Mouse (Mus musculus): Measurements from ENCODE around the gene Ssh2.

The Ssh2 gene

DNA sequence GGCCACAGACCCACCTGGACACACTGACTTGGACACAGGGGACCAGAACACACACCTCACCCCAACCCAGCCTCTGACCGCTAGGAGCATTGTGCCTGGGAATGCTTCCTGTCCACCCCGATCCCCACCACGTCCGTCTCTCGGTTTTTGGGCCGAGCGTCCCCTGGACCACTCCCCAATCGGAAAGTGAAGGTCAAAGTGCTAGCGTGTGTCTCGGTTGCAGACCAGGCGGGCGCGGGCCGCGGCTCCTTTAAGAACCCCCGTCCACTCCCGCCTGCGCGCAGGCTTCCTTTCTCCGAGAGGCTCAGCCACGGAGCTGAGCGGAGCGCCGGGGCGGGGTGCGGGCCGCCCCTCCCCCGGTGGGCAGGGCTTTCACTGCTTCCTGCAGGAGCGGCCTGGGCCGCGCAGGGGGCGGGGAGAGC lies 276.8 kb downstream of the Ssh2 start:
- peak; percentile 94 for DNase-seq (ENCODE audit: low spot score)

DNA sequence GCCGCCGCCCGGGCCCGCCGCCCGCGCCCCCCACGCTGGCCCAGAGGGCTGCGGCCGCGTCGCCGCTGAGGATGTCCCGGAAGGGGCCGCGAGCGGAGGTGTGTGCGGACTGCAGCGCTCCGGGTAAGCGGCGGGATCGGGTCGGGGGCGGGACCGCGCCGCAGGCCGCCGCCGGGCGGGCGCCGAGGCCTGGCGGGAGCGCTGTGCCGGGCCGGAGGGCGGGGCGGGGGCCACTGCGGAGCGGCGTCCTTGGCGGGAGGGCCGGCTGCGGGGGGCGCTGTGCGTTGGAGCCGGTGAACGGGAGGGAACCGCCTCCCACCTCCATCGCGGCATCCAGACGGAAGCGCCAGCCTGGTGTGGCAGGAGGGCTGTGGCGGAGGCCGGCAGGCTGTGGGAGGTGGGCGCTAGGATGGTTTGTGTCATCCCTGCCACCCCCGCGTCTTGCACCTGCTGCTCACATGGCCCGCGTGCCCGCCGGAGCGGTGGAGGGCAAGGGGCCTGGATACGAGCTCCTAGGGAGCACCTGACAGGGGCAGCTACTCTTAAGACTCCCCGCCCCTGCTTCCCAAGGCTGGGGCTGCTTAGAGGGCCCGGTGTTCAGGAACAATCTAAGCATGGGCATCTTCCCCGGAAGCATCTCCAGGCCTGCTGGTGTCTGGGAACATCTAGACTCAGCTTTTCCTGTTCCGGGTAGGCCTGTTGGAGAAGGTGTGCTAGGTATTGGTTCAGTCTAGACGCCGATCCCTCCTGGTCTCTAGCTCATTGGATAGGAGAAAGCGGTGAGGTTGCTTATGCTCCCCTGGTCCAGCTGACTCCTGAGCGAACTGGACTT lies 277.6 kb downstream of the Ssh2 start, which contains the start of gene Git1:
TSS of gene Git1 (plus strand) at position 51 of the 832 bp plus-strand sequence.
- peak; percentile 44 for DNase-seq (ENCODE audit: low spot score)

DNA sequence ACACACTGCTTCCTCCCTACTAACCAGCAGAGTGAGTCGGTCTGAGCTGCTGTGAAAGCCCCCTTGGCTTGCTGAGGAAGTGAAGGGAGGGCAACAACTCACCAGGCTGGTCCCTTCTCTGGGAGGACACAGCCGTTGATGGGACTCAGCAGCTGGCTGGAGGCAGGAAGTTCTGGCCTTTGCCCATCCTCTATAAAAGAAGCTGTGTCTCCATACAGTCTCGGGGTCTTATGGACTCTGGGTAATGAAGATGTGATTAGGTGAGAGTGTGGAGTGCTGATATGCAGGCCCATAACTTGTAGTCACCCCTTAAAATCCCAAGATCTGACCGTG lies 278.2 kb downstream of the Ssh2 start:
- no peak for DNase-seq (ENCODE audit: low spot score)

DNA sequence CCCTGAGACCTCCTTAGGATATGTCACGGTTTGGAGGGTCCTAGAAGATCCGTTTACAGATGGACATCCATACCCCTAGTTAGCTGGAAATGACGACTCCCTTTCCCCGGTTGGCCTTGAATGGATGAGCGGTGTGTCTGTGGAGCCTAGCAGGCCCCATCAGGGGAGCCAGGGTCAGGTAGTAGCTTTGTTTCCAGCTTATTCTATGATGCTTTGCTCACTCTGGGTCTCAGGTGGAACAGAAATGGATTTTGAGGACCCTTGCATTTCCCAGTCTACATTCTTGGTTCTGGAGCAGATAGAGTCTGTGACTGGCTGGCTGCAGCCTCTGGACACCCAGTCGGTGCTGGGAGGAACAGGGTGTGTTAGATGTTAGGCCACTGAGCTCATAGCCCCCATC lies 278.7 kb downstream of the Ssh2 start:
- no peak for DNase-seq (ENCODE audit: low spot score)

DNA sequence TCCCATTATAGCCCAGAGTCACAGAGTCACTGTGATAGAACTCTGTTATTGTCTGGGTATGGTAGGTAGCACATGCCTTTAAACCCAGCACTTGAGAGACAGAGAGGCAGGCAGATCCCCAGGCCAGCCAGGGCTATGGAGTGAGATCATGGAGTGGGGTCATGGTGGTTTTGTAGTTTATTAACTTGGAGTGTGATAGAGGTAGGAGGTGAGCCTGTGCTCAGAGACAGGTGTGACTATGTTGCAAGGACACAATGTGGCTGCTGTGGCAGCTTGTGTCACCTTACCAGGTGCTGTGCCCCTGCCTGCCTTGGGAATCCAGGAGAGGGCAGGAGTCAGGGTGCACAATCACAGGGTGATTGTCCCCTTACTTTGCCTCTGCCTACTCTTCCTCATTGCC lies 279.4 kb downstream of the Ssh2 start:
- no peak for DNase-seq (ENCODE audit: low spot score)

DNA sequence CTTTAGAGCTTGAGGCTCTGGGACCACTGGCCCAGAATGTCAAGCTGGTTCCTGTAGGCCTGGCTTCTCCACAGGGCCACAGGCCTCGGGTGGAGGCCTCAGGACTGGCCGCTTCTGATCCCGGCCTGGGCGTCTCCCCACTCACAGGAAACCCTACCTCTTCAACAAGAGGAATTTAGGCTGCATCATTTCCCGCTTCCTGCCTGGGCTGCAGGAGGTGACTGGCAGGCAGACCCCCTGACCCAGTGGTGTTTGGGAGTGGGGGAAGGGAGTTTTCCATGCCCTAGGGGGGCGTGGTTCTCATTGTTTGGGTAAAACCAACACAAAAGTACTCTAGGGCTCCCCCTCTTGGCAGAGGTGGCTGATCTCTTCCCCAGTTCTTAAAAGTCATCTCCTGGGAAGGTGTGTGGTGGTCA lies 281.3 kb downstream of the Ssh2 start:
- DNase-seq (ENCODE audit: low spot score), result peak; percentile 95

DNA sequence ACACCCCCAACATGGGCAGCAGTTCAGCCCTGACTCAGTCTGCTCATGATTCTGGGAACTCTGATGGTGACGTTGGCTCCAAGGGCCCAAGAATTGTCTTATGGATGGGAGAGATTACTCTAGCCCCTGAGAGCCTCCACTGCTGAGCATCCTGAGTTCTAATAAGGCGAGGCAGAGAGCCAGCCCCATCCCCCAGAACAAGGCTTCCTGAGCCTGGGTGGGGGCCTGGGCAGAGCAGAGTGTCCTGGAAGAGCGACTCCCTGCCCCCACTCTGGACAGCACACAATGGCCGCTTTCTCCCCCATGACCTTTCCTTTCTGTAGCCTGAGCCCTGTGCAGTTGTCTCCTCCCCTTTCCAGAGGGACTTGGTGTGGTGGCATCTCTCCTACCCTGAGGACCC lies 281.8 kb downstream of the Ssh2 start:
- DNase-seq (ENCODE audit: low spot score), result peak; percentile 71

GRCm38 (mm10) chr11:77498261-77499139 lies 282.4 kb downstream of the Ssh2 start:
- no peak for DNase-seq (ENCODE audit: low spot score)

GRCm38 (mm10) chr11:77499354-77499753 lies 283.3 kb downstream of the Ssh2 start:
- DNase-seq (ENCODE audit: low spot score), result no peak

GRCm38 (mm10) chr11:77500361-77501325 lies 284.6 kb downstream of the Ssh2 start:
- no peak for DNase-seq (ENCODE audit: low spot score)

- peak; percentile 86 for DNase-seq (ENCODE audit: low spot score)
Measured at GRCm38 (mm10) chr11:77501392-77501791, 285.3 kb downstream of the Ssh2 start.

GRCm38 (mm10) chr11:77501971-77502370 lies 285.9 kb downstream of the Ssh2 start:
- DNase-seq (ENCODE audit: low spot score), result no peak

DNA sequence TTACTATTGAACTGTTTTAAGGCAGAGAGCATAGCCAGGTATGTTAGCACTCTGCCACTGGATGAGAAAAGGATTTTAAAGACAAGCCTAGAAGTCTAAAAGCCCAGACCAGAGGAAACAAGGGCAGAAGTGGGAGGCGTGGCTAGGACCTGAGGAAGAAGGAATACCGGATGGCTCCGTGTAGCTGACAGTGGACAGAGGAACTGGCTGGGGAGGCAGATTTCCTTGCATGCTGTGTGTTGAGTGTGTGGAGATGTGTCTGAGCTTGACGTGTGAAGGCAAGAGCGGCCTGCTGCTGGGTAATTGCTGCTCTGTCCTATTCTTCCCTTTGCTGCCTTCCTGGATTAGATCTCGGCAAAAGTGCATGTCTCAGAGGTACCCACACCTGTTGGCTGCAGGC lies 286.4 kb downstream of the Ssh2 start:
- DNase-seq (ENCODE audit: low spot score), result no peak

GRCm38 (mm10) chr11:77503511-77503910 lies 287.4 kb downstream of the Ssh2 start:
- DNase-seq (ENCODE audit: low spot score), result no peak

GRCm38 (mm10) chr11:77504377-77504776 lies 288.3 kb downstream of the Ssh2 start:
- no peak for DNase-seq (ENCODE audit: low spot score)

DNA sequence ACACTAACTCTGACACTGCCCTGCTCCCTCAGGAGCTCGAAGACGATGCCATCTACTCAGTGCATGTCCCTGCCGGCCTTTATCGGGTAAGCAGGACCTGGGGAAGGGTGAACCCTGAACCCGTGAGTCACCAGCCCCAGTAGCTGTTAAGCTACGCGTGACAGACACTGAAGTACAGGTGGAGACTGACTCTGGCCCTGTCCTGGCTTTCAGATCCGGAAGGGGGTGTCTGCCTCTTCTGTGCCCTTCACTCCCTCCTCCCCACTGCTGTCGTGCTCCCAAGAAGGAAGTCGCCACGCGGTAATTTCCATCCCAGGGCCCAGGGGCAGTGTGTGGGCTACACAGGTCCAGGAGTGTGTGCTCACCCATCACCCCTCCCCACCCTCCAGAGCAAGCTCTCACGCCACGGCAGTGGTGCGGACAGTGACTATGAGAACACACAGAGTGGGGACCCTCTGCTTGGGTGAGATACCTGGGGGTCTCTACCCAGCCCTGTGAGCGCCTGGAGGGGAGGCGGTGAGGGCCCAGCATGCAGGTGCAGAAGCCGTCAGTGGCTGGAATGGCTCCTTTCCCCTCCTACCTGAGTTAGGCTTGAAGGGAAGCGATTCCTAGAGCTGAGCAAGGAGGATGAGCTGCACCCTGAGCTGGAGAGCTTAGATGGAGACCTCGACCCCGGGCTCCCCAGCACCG lies 289.3 kb downstream of the Ssh2 start:
- no peak for DNase-seq (ENCODE audit: low spot score)

DNA sequence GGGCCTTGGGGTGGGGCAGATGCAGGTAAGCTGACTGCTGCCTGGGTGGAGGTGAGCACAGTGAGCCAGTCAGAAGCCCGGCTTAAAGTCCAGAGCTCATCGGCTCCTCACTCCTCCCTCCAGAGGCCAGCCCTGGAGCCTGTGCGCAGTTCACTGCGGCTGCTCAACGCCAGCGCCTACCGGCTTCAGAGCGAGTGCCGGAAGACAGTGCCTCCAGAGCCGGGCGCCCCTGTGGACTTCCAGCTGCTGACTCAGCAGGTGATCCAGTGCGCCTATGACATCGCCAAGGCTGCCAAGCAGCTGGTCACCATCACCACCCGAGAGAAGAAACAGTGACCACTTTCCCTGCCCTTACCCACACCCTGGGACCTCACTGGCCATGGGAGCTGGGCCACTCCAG lies 290.2 kb downstream of the Ssh2 start:
- no peak for DNase-seq (ENCODE audit: low spot score)

DNA sequence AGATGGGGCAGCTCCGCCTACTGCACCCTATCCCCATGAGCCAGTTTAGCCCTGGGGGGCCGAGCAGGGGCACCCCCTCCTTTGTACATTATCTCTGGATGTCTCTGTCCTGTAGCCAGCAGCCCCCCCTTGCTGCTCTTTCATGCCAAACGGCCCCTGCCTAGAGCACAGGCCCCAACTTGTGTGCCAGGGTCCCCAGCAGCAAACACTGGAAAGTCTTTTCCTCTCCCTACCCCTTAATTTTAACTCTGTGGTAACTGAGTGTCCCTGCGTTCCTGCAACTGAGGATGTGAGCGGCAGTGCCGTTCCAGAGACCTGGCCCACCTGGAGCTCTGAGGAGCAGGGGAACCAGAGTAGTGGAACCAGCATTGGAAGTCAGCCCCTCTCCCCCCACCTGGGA lies 290.9 kb downstream of the Ssh2 start:
- DNase-seq (ENCODE audit: low spot score), result no peak

DNA sequence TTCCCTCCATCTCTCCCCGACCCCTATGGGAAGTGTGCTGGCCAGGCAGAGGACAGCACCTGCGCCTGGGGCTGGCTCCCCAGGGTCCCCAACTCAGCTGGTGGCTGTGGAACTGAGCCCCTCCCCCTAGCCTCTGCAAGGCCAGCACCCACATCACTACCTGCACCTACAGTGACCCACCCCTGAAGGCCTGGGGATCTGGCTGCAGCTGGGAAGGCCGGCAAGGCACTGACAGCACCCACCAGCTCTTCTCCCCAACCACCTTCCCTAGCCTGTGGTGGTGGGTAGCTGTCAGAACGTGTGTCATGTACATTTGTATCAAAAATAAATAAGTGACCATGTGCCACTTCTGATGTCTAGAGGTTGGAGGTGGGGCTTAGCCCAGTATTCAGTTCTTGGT lies 291.3 kb downstream of the Ssh2 start:
- DNase-seq (ENCODE audit: low spot score), result no peak

GRCm38 (mm10) chr11:77508068-77509021 lies 292.3 kb downstream of the Ssh2 start:
- peak; percentile 86 for DNase-seq (ENCODE audit: low spot score)
